Mouse (Mus musculus) lung, postnatal 4 days (tissue): ENCODE measurements around the gene Ppp1r11.

Experiments used
- DNase-seq, 2 experiments: peaks; one replicate each; pipeline ENCODE4 v3.0.0; 2021

Gene Ppp1r11

DNA sequence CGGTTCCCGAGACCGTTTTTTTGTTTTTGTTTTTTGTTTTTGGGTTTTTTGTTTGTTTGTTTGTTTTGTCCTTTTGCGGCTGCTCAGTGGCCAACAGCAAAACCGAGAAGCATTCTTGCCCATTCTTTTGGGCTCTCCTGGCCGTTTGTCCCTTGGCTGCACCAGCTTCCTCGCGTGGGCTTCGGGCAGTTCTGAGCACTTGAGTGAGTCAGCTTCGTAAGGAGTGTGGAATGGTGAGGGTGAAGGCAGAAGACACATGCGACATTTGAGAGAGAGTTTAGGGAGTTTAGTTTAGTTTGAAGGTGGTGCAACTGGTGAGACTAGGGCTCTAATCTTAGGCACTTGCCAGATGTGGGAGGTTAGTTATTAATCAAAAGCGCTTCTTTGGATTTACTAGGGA is 7.3 kb upstream of the Ppp1r11 start:
- DNase-seq: no peak

- DNase-seq: peak; percentile 94 to 96
These were observed 6.6 kb upstream of the Ppp1r11 start, which contains the start of the genes Znrd1 and Znrd1as for GRCm38 (mm10) chr17:36957999-36958743. Gene Znrd1 (minus strand): TSS chr17:36958559. Gene Znrd1as (plus strand): TSS chr17:36958592.

- DNase-seq: no peak
These were observed 1.5 kb upstream of the Ppp1r11 start for GRCm38 (mm10) chr17:36953062-36953461.

DNA sequence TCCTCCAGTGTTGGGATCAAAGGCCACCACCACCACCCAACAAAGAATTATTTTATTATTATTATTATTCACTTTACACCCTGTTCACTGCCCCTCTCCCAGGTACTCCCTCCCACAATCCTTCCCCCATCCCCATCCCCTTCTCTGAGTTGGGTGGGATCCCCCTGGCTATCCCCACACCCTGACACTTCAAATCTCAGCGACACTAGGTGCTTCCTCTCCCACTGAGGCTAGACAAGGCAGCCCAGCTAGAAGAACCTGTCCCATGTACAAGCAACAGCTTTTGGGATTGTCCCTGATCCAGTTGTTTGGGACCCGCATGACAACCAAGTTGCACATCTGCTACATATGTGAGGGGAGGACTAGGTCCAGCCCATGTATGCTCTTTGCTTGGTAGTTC is 1.1 kb upstream of the Ppp1r11 start:
- DNase-seq: no peak

GRCm38 (mm10) chr17:36949265-36949664 is 2.3 kb downstream of the Ppp1r11 start:
- no peak for DNase-seq

GRCm38 (mm10) chr17:36948286-36948685 is 3.3 kb downstream of the Ppp1r11 start:
- no peak for DNase-seq

DNA sequence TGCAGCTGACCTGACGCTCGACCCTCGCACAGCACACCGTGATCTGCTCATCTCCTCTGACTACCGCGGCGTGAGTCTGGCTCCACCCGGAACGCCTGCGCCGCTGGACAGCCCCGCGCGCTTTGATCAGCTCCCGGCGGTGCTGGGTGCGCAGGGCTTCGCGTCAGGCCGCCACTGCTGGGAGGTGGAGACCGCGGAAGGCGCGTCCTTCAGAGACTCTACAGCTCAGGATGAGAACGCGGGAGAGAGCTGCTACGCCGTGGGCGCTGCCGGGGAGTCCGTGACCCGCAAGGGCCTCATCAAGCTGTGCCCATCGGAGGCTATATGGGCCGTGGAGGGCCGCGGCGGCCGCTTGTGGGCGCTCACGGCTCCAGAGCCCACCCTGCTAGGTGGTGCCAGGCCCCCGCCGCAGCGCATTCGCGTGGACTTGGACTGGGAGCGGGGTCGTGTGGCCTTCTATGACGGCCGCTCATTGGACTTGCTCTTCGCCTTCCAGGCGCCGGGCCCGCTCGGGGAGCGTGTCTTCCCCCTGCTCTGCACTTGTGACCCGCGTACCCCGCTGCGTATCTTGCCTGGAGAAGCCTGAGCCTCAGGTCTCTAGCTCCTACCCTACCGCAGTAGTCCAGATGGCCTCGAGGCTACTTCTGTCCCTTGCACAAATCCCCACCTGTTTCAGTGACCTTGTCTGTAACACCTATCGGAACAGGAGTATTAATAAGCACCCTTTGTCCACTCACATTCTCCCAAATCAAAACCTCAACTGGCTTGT is 4.3 kb downstream of the Ppp1r11 start:
- DNase-seq: peak; percentile 54 to 57

DNA sequence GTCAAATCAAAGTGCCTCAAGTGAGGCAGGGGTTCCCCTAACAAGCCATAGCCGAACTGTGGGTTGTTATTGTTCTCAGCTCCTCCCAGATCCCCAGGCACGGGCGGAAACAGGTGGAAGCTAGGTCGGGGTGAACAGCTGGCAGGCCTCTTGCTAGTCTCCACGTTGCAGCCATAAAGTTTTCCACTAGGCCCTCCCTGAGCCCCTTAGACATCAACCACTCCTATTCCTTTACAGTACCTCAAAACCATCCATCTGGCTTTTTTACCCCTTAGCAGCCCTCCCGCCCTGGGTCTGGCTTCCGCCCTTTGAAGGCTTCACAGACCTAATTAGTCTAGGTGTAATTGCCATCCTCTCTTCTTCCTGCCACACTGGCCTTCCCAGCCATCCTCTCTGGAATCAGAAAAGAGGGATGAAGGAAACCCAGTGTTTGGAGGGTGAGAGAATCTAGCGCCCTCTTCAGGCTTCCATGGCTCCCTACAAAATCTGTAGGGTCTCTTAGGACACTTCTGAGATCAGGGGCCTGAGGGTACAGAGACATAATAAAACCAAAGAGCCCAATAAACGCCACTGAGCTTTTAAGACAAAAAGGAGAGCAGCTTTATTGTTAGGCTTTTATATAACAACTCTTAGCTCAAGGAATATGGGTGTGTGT is 7.3 kb downstream of the Ppp1r11 start:
- DNase-seq: no peak

DNA sequence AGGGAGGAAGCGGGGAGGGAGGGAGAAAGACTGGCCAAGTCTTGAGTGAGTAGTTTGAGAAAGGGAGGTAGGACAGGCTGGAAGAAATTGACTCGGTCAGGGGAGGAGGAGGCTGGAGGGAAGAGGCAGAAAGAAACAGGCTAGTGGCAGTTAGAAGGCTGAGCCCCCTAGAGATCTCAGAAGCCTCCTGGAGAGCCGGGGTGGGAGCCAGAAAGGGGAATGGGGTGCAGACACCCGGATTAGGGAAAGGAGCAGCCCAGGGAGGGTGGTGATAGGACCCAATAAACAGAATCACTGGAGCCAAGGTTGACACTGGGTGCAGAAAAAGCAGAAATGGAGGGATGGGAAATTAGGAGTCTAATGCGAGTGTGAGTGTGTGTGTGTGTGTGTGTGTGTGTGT is 7.8 kb downstream of the Ppp1r11 start:
- no peak for DNase-seq

GRCm38 (mm10) chr17:36942791-36943471 is 8.6 kb downstream of the Ppp1r11 start, which contains the start of gene Rnf39:
Gene Rnf39 (plus strand): TSS chr17:36942918.
- DNase-seq: peak; percentile 26 to 56

DNA sequence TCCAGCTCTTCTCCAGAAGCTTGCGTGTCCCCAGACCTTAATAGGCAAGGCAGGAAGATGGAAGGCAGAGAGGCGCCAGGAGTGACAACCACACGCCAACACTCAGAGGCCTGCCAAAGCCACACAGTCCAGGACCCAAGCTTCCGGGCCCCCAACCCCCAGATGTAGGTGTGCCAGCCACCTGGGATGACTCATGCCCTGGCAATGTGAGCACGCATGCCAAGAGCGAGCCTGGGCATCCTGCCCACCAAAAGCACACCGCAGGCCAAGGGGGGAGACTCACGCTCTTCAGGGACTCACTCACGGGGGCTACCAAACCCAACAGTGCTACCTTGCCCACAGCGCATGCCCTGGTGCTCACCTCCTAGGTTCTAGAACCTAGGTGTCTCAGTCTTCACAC is 9.2 kb downstream of the Ppp1r11 start:
- peak; percentile 80 to 89 for DNase-seq

DNA sequence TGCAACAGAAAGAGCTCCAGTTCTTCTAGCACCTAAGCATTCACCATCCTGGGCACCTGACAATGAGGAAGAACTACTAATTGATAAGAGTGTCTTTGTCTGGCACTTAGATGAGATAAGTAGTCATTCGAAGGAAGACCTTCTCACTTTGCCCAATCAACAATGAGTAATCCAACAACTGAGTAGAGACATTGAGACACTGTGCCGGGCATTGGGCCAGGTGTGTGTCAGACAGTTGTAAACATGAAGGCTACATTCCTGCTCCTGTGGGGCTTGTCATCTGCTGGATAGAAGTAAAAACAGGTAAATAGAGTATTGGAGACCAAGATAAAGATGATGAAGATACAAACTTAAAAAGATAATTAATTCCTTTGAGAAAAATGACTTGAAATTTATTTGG is 13.5 kb downstream of the Ppp1r11 start:
- DNase-seq: no peak

DNA sequence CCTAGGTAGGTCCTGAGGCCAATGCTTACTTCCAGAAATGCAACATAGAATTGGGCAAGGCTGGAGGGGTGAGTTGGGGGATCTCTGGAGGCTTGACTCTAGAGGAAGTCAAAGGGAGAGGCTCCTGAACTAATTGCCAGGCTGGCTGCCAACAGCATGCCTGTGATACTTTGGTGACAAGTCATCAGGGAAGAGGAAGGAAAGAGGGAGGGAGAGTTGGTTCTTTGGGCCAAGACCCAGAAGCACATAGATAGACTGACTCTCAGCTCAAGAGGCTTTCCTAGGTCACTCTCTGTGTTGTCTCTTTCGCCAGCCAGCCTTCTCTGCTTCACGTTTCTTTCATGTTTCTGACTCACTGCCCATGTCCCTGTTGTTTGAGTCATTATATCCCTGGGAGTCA is 19.7 kb downstream of the Ppp1r11 start:
- DNase-seq: peak; percentile 39 to 73

- no peak for DNase-seq
These were observed 20.4 kb downstream of the Ppp1r11 start for GRCm38 (mm10) chr17:36931130-36931529.

DNA sequence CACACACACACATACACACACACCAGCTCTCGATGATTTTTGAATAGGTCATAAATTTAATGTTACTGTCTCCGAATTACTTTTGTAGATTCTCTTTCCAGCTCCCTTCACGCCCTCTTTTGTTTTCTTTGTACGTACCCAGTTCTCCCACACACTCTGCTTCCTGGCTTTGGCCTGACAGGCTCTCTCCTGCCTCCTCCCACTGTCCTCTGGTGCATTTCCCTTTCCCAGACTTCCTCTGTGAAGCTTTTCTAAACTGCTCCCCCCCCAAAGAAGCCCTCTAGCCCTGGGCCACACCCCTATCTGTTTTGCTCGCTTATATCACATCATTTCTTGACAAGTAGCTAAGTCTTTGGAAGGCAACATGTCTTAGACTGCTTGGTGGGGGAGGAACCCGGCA is 21.3 kb downstream of the Ppp1r11 start:
- DNase-seq: no peak

GRCm38 (mm10) chr17:36929236-36929932 is 22.2 kb downstream of the Ppp1r11 start:
- DNase-seq: no peak

DNA sequence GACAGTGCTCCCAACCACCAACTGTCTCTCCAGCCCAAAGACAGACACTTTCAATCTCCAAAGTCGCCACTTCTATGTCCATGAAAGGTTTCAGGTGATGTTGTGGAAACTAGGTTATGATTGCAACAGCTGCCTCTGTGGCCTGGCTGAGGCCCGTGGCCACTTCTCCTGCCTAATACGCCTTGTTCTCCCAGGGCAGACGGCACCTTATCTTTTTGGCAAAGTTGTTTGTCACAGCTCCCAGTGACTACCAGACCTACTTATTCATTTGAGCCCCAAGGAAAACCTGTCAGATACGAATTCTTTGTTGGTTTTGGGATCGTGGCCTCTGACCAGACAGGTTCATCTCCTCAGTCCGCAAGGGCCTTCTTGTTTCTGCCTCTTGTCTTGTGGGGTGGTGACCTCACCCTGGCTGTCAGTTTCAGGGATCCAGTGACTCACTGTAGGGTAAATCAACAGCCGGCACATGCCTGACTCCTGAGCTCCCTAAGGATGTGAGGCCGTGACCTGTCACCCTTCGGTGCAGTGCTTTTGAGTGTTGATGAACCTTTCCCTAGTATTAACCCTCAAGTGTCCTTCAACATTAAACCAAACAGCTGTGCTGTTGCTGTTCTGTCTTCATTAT is 23.9 kb downstream of the Ppp1r11 start:
- no peak for DNase-seq

GRCm38 (mm10) chr17:36923491-36923890 is 28.1 kb downstream of the Ppp1r11 start:
- DNase-seq: no peak

DNA sequence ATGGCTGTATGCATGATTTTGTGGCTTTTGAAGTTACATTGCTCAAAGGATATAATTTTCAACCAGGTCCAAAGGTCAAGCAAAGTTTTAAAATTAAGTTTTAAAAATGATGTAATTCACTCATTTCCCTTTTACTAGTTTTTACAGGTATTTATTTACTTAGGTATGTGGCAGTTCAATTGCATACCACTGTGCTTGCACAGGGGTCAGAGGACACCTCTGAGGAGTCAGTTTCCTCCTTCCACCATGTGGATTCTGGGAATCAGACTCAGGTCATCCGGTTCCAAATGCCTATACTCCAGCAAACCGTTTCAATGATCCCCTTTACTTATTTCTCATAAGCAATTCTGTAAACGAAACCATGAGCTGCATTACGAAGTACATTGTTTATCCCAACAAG is 28.8 kb downstream of the Ppp1r11 start:
- DNase-seq: no peak

DNA sequence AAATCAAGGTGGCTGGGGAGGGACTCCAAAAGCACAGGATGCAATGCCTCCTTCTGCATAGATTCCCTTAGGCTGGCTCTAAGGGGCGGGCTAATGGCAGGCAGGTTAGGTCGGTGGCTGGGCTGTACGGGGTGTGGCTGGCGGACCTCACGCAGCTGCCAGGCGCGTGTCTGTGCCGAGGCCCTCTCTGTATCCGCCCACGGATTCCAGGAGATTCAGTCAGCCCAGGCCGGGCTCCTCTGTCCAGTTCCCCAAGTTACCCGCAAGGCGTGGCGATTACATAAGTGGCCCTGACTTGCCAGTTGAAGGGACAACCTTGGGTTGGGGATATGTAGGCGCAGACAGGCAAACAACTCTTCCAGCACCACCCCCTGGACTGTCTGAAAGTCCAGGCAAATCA is 31.3 kb downstream of the Ppp1r11 start:
- peak; percentile 22 to 43 for DNase-seq

DNA sequence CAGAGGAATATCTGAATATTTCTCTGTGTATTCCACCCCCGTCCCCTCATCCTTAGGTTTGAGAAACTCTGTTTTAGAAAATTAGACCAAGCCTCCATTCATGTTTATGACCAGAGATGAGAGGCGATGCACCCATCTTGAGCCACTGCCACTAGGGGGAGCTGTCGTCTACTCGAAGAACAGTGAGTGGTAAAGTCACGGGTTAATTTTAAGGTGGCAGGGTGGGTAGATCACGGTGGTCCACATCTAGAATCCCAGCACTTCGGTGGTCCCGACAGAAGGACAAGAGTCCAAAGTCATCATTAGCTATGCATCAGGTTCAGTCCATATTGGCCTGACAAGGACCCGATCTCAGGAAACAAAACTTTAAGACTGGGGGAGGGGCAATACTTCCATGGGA is 36.5 kb downstream of the Ppp1r11 start:
- peak; percentile 26 to 61 for DNase-seq

DNA sequence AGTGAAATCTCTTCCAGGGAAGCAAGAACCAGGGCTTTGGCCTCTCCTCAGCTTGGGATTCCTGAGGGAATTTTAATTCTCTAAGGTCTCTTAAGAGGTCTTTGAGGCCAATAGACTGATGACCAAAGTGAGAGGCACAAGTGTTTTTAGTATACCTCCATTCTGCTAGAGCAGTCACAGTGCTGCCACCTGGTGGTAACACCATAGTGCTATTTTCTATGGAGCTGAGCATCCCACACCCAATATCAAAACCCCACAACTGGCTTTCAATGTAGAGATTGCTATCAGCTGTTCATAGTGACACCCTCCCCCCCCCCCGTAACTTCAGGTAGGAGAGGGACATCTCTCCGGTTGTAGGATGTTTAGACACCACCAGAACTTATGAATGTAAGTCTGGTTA is 37.4 kb downstream of the Ppp1r11 start:
- peak; percentile 27 to 75 for DNase-seq
